Mouse (Mus musculus) megakaryocyte-erythroid progenitor cell, adult 5 weeks (primary cell): ENCODE results near the gene Slc41a3. TPM values are rescaled to one million over a fixed set of nuclear protein-coding genes. Genes with fewer than 3 reads are reported as not detected.

Experiments
- polyA plus RNA-seq: library from polyadenylated mRNA; stranded (reverse); fragments of >175 nt; gene quantifications from 2 replicates; pipeline ENCODE4 v1.2.3, GENCODE M21; 2012

Gene Slc41a3
- polyA plus RNA-seq, result 10.0 and 11.2 TPM in 2 replicates

DNA sequence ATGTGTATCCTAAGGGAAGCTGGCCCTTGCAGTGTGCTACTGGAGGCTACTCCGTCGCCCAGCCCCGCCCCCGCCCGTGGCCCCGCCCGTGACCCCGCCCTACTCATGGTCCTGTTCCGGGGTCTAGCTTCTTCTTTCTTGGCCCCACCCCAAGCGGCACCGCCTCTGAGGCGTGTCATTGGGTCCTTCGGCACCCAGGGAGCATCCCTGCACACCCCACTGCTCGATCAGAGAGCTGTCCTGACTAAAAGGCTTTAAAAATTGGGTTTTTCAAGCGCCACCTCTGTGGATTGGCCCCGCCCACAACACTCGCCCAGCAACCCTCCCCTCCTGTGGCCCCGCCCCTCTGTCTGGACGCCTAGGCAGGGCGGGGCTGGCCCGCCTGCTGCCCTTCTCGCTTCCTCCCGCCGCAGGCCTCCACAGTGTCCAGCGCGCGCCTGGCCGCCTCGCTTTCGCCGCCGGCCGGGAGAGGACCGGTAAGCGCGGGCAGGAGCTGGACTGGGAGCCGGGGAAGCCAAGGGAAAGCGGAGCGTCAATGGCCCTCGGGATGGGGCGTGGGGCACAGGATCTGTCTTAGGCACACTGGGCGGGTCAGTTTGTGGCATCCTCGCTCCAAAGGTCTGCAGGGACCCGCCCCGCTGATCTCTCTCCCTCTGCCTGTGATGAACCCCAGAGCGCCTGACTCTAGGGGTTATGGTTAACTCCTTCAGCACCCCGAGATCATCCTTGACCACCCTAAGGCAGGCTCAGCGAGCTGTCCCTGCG, at the start of gene Slc41a3:
TSS of gene Slc41a3 (plus strand) at position 193 of the 765 bp plus-strand sequence.

Other genes starting within 250 kb of the Slc41a3 start
- 29.0 and 31.8 TPM in 2 replicates for gene Zxdc, start 235.2 kb upstream of the Slc41a3 start, polyA plus RNA-seq
- gene Cfap100, start 175.9 kb upstream of the Slc41a3 start, polyA plus RNA-seq, result not detected in 2 replicates
- 0.03 TPM in 1 of 2 replicates, not detected in the other for gene Klf15, start 142.1 kb upstream of the Slc41a3 start, polyA plus RNA-seq
- gene Aldh1l1, start 118.3 kb upstream of the Slc41a3 start, polyA plus RNA-seq, result 2.7 and 3.2 TPM in 2 replicates